Mouse (Mus musculus): ENCODE results near the gene Cpsf6.

Gene Cpsf6

GRCm38 (mm10) chr10:117330521-117330920 lies 49.3 kb downstream of the Cpsf6 start:
- no peak for DNase-seq (ENCODE audit: low spot score in 2 of 2)

GRCm38 (mm10) chr10:117323782-117324181 lies 56.0 kb downstream of the Cpsf6 start:
- DNase-seq (ENCODE audit: low spot score in 2 of 2): no peak

GRCm38 (mm10) chr10:117322630-117323029 lies 57.2 kb downstream of the Cpsf6 start:
- DNase-seq (ENCODE audit: low spot score in 2 of 2): no peak

- no peak for DNase-seq (ENCODE audit: low spot score in 2 of 2)
These were observed 59.2 kb downstream of the Cpsf6 start for GRCm38 (mm10) chr10:117320571-117320981.

GRCm38 (mm10) chr10:117316391-117316790 lies 63.4 kb downstream of the Cpsf6 start:
- no peak for DNase-seq (ENCODE audit: low spot score in 2 of 2)

GRCm38 (mm10) chr10:117313133-117313532 lies 66.7 kb downstream of the Cpsf6 start:
- DNase-seq (ENCODE audit: low spot score in 2 of 2): no peak

DNA sequence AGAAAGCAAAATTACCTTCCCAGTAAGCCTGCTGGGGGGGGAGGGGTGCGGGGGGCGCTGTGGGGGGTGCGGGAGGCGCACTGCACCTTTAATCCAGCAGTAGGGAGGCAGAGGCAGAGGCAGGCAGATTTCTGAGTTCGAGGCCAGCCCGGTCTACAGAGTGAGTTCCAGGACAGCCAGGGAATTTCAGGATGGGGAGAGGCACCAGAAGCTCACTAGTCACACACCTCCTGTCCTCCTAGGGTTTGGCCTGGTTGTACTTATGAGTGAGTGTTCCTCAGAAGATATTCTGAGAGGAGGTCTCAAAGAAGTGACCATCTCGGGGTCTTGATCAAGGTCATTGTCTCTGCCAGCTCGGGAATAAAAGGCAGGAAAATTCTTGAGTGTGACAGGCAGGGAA lies 67.6 kb downstream of the Cpsf6 start:
- no peak for DNase-seq (ENCODE audit: low spot score in 2 of 2)

DNA sequence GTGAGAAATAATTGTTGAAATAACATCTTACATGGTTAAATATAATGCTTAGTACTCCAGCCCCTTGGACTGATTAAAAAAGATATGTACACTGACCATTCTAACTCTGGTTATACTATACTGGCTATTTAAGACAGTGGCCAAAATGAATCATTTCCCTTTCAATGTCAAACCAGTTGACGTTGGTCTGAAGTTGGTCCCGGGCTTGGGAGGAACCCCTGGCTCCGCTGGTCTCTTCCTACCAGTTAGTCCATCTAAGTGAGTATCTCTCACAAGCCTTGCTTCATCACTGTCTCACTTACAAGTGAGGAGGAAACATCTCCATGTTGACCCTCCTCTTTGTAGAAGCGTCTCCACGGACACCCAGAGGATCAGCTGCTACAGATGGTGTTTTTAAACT lies 75.4 kb downstream of the Cpsf6 start:
- DNase-seq (ENCODE audit: low spot score in 2 of 2): no peak

DNA sequence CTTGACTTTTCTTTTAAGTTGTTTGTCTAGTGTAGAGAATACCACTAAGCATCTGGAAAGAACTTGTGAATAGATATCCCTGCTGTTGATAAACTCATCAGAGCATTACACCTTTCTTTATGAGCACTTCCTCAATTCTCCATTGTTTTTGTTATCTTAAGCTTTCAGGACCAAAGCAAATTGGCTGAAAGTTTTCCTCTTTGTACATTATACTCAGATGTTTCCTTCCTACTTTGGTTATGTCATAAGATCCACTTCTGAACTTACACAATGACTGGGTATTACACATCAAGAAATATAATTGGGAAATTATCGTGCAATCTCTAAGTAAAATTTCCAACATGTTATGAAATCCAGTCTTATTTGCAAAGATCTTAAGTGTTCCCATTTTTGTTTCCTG lies 78.1 kb downstream of the Cpsf6 start:
- DNase-seq (ENCODE audit: low spot score in 2 of 2): no peak

DNA sequence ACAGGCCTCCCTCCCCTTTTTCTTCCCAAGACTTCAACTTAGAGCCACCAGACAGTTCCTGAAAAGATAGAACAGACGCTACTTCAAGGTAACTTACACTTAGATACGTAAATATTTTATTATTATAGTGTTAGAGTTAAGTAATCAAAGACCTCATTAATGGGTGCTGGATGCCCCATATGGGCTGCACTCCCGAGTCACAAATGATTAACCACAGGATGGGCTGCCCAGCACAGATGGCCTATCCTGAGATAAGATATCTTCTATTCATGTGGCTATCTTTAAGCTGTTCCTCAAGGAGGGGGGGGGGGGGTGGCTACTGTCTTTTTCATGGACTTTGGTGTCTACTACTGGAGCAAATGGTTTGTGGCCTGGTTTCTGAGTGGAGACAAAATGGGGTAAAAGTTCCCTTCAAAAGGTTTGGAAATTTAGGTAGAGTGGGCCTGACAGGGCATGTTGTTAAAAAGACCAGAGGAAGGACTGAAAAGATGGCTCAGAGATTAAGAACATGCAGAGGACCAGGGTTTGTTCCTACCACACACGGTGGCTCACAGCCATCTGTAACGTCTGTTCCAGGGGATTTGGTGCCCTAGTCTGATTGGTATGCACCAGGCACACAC lies 79.8 kb downstream of the Cpsf6 start:
- DNase-seq (ENCODE audit: low spot score in 2 of 2): no peak

- DNase-seq (ENCODE audit: low spot score in 2 of 2): no peak
These were observed 80.7 kb downstream of the Cpsf6 start for GRCm38 (mm10) chr10:117299106-117299505.

GRCm38 (mm10) chr10:117298336-117298735 lies 81.5 kb downstream of the Cpsf6 start:
- DNase-seq (ENCODE audit: low spot score in 2 of 2): no peak
